Mouse (Mus musculus) heart, embryonic 11.5 days (tissue): ENCODE measurements at regions not wholly inside any gene's neighbourhood (a gene's known extent, or its start where the extent isn't known, plus 50 kb on each side); places are given as distances from the start of the nearest gene placed in this dataset.
"Not testable (repeated sequence)": the region's sequence is repeated elsewhere in the genome, so short reads cannot be mapped to it uniquely, and the experiment has no call there.

Experiments used
- ATAC-seq: fragments of 200-750 bp; cut with Nextera tagmentation; replicated peaks from 2 replicates; pipeline ENCODE4 v1.8.0; 2017; ENCODE audit warnings: moderate library complexity; ENCODE audit not compliant: insufficient number of reproducible peaks, low FRiP score, low TSS enrichment
- H3K27ac ChIP-seq: fragments of 300-500 bp; sonication (generic); 2 replicates; pipeline ENCODE4 v1.5.1; 2014; ENCODE audit warnings: mild to moderate bottlenecking, low read depth, low read length
- H3K27me3 ChIP-seq: fragments of 300-500 bp; sonication (generic); 2 replicates; pipeline ENCODE4 v1.6.1; 2014; ENCODE audit warnings: mild to moderate bottlenecking, low read length, mixed read lengths; ENCODE audit not compliant: control insufficient read depth, insufficient read depth
- H3K36me3 ChIP-seq: fragments of 300-500 bp; sonication (generic); 2 replicates; pipeline ENCODE4 v1.6.1; 2014; ENCODE audit warnings: mild to moderate bottlenecking, low read length, moderate library complexity, mixed read lengths; ENCODE audit not compliant: control insufficient read depth, insufficient read depth
- H3K4me1 ChIP-seq: fragments of 300-500 bp; sonication (generic); 2 replicates; pipeline ENCODE4 v1.6.1; 2014; ENCODE audit warnings: low read length; ENCODE audit not compliant: control insufficient read depth, insufficient read depth
- H3K4me2 ChIP-seq: fragments of 300-500 bp; sonication (generic); 2 replicates; pipeline ENCODE4 v1.6.1; 2014; ENCODE audit warnings: mild to moderate bottlenecking, moderate library complexity
- H3K4me3 ChIP-seq: fragments of 300-500 bp; sonication (generic); 2 replicates; pipeline ENCODE4 v1.5.1; 2014; ENCODE audit warnings: low read depth, low read length
- H3K9ac ChIP-seq: fragments of 300-500 bp; sonication (generic); 2 replicates; pipeline ENCODE4 v1.6.1; 2014; ENCODE audit warnings: mild to moderate bottlenecking, low read depth, low read length, moderate library complexity
- H3K9me3 ChIP-seq: fragments of 300-500 bp; sonication (generic); replicated peaks from 2 replicates; pipeline ENCODE4 v1.6.1; 2016; ENCODE audit warnings: low read length; ENCODE audit not compliant: control insufficient read depth
- WGBS: fragments of 180-500 bp; shearing (Covaris S2); extraction: QIAGEN DNeasy Blood & Tissue Kit; methylation state at CpG from one replicate; pipeline ENCODE4 v1.1.7; 2014; ENCODE audit not compliant: insufficient replicate concordance; 5-methylcytosine and 5-hydroxymethylcytosine counted together

GRCm38 (mm10) chr12:112300125-112300524, 154.1 kb downstream of the Kif26a start:
- no peak for ATAC-seq
- H3K4me2 ChIP-seq = no peak overlapping the region
- WGBS = 67% methylated on average over 4 of the region's 4 CpGs
- no peaks in the 10 kb centered on the region for H3K9me3 ChIP-seq
- no peaks in the 10 kb centered on the region for H3K36me3 ChIP-seq
- peaks cover 6% of the 10 kb centered on the region; the same call in 1 of the 2 replicates for H3K4me1 ChIP-seq
- H3K27ac ChIP-seq = no peak overlapping the region
- H3K9ac ChIP-seq = no peak overlapping the region
- H3K4me3 ChIP-seq = no peak overlapping the region
- H3K27me3 ChIP-seq = peaks cover 18% of the 10 kb centered on the region

- Histone ChIP-seq H3K4me2 (peak overlapping the region; percentile 1; the same call in 1 of the 2 replicates), H3K36me3 (no peaks in the 10 kb centered on the region), H3K9me3 (no peaks in the 10 kb centered on the region), H3K4me3 (no peak overlapping the region), H3K4me1 (peaks cover 6% of the 10 kb centered on the region; the same call in 1 of the 2 replicates), H3K9ac (no peak overlapping the region), H3K27me3 (peaks cover 18% of the 10 kb centered on the region), H3K27ac (no peak overlapping the region)
- ATAC-seq = no peak
- 17% methylated on average over 13 of the region's 13 CpGs for WGBS
These were observed 155.4 kb downstream of the Kif26a start for GRCm38 (mm10) chr12:112301411-112301891.

- Histone ChIP-seq H3K4me3 (no peak overlapping the region), H3K27me3 (peaks cover 18% of the 10 kb centered on the region), H3K9ac (no peak overlapping the region), H3K27ac (no peak overlapping the region), H3K4me2 (peak overlapping the region; percentile 1; the same call in 1 of the 2 replicates), H3K36me3 (no peaks in the 10 kb centered on the region), H3K4me1 (peaks cover 6% of the 10 kb centered on the region; the same call in 1 of the 2 replicates), H3K9me3 (no peaks in the 10 kb centered on the region)
- no peak for ATAC-seq
- WGBS = 35% methylated on average over 8 of the region's 8 CpGs
These were observed 155.9 kb downstream of the Kif26a start for GRCm38 (mm10) chr12:112301929-112302328.

- peaks cover 8% of the 10 kb centered on the region for H3K27me3 ChIP-seq
- H3K9me3 ChIP-seq = no peaks in the 10 kb centered on the region
- no peak overlapping the region for H3K4me3 ChIP-seq
- no peak overlapping the region for H3K27ac ChIP-seq
- H3K4me2 ChIP-seq = no peak overlapping the region
- H3K9ac ChIP-seq = no peak overlapping the region
- ATAC-seq = no peak
- 61% methylated on average over 7 of the region's 7 CpGs for WGBS
- no peaks in the 10 kb centered on the region for H3K36me3 ChIP-seq
- peaks cover 5% of the 10 kb centered on the region; the same call in 1 of the 2 replicates for H3K4me1 ChIP-seq
These were observed 160.2 kb downstream of the Kif26a start for GRCm38 (mm10) chr12:112306208-112306607.

- Histone ChIP-seq H3K4me3 (no peak overlapping the region), H3K36me3 (no peaks in the 10 kb centered on the region), H3K27me3 (0 out of 2 replicates have a peak, but pooled peaks cover 3% of the 10 kb centered on the region), H3K4me1 (no peaks in the 10 kb centered on the region), H3K27ac (no peak overlapping the region), H3K4me2 (no peak overlapping the region), H3K9me3 (no peaks in the 10 kb centered on the region), H3K9ac (no peak overlapping the region)
- ATAC-seq = no peak
These were observed 162.0 kb downstream of the Kif26a start for GRCm38 (mm10) chr12:112308016-112308415.

- H3K9me3 ChIP-seq, H3K4me2 ChIP-seq, ATAC-seq, H3K36me3 ChIP-seq, H3K4me3 ChIP-seq, H3K27me3 ChIP-seq, H3K9ac ChIP-seq, H3K4me1 ChIP-seq, H3K27ac ChIP-seq: not testable (repeated sequence)
- 85% methylated on average over 13 of the region's 13 CpGs for WGBS
These were observed 163.1 kb downstream of the Kif26a start for GRCm38 (mm10) chr12:112309096-112309495.

- no peak for ATAC-seq
- no peak overlapping the region for H3K4me2 ChIP-seq
- WGBS = 91% methylated on average over 10 of the region's 10 CpGs
- H3K4me3 ChIP-seq = no peak overlapping the region
- H3K9me3 ChIP-seq = no peaks in the 10 kb centered on the region
- H3K9ac ChIP-seq = no peak overlapping the region
- no peaks in the 10 kb centered on the region for H3K4me1 ChIP-seq
- H3K36me3 ChIP-seq = no peaks in the 10 kb centered on the region
- no peak overlapping the region for H3K27ac ChIP-seq
- H3K27me3 ChIP-seq = no peaks in the 10 kb centered on the region
These were observed 163.8 kb downstream of the Kif26a start for GRCm38 (mm10) chr12:112309781-112310180.

- Histone ChIP-seq H3K4me1 (no peaks in the 10 kb centered on the region), H3K9me3 (0 out of 2 replicates have a peak, but pooled peaks cover 2% of the 10 kb centered on the region), H3K4me2 (no peak overlapping the region), H3K4me3 (no peak overlapping the region), H3K36me3 (no peaks in the 10 kb centered on the region), H3K9ac (no peak overlapping the region), H3K27ac (no peak overlapping the region), H3K27me3 (no peaks in the 10 kb centered on the region)
- 82% methylated on average over 10 of the region's 10 CpGs for WGBS
- ATAC-seq = no peak; the same call in 1 of the 2 replicates
These were observed 164.7 kb downstream of the Kif26a start for GRCm38 (mm10) chr12:112310661-112311060.

GRCm38 (mm10) chr12:112314781-112315180, 168.8 kb downstream of the Kif26a start:
- Histone ChIP-seq H3K4me1 (no peaks in the 10 kb centered on the region), H3K4me2 (no peak overlapping the region), H3K27ac (no peak overlapping the region), H3K9ac (no peak overlapping the region), H3K36me3 (no peaks in the 10 kb centered on the region), H3K27me3 (no peaks in the 10 kb centered on the region), H3K4me3 (no peak overlapping the region), H3K9me3 (0 out of 2 replicates have a peak, but pooled peaks cover 2% of the 10 kb centered on the region)
- ATAC-seq = no peak
- WGBS = 89% methylated on average over 5 of the region's 5 CpGs
